Mouse (Mus musculus) heart, embryonic 11.5 days (tissue): Measurements from ENCODE around the gene Slc26a9. TPM values are rescaled to one million over a fixed set of nuclear protein-coding genes. Genes with fewer than 3 reads are reported as not detected.
"Not testable (repeated sequence)": the region's sequence is repeated elsewhere in the genome, so short reads cannot be mapped to it uniquely, and the experiment has no call there.

ENCODE experiments used
- ATAC-seq: fragments of 200-750 bp; cut with Nextera tagmentation; replicated peaks from 2 replicates; pipeline ENCODE4 v1.8.0; 2017; ENCODE audit warnings: moderate library complexity; ENCODE audit not compliant: insufficient number of reproducible peaks, low FRiP score, low TSS enrichment
- H3K27ac ChIP-seq: fragments of 300-500 bp; sonication (generic); 2 replicates; pipeline ENCODE4 v1.5.1; 2014; ENCODE audit warnings: mild to moderate bottlenecking, low read depth, low read length
- H3K27me3 ChIP-seq: fragments of 300-500 bp; sonication (generic); 2 replicates; pipeline ENCODE4 v1.6.1; 2014; ENCODE audit warnings: mild to moderate bottlenecking, low read length, mixed read lengths; ENCODE audit not compliant: control insufficient read depth, insufficient read depth
- H3K36me3 ChIP-seq: fragments of 300-500 bp; sonication (generic); 2 replicates; pipeline ENCODE4 v1.6.1; 2014; ENCODE audit warnings: mild to moderate bottlenecking, low read length, moderate library complexity, mixed read lengths; ENCODE audit not compliant: control insufficient read depth, insufficient read depth
- H3K4me1 ChIP-seq: fragments of 300-500 bp; sonication (generic); 2 replicates; pipeline ENCODE4 v1.6.1; 2014; ENCODE audit warnings: low read length; ENCODE audit not compliant: control insufficient read depth, insufficient read depth
- H3K4me2 ChIP-seq: fragments of 300-500 bp; sonication (generic); 2 replicates; pipeline ENCODE4 v1.6.1; 2014; ENCODE audit warnings: mild to moderate bottlenecking, moderate library complexity
- H3K4me3 ChIP-seq: fragments of 300-500 bp; sonication (generic); 2 replicates; pipeline ENCODE4 v1.5.1; 2014; ENCODE audit warnings: low read depth, low read length
- H3K9ac ChIP-seq: fragments of 300-500 bp; sonication (generic); 2 replicates; pipeline ENCODE4 v1.6.1; 2014; ENCODE audit warnings: mild to moderate bottlenecking, low read depth, low read length, moderate library complexity
- H3K9me3 ChIP-seq: fragments of 300-500 bp; sonication (generic); replicated peaks from 2 replicates; pipeline ENCODE4 v1.6.1; 2016; ENCODE audit warnings: low read length; ENCODE audit not compliant: control insufficient read depth
- WGBS: fragments of 180-500 bp; shearing (Covaris S2); extraction: QIAGEN DNeasy Blood & Tissue Kit; methylation state at CpG from one replicate; pipeline ENCODE4 v1.1.7; 2014; ENCODE audit not compliant: insufficient replicate concordance; 5-methylcytosine and 5-hydroxymethylcytosine counted together
- polyA plus RNA-seq: library from polyadenylated mRNA; unstranded; fragments of >200 nt; fragmentation: Nextera tagmentation; extraction: Ambion mirVana; gene quantifications from 2 replicates; pipeline ENCODE4 v1.2.1, GENCODE M21; 2014

The Slc26a9 gene
- polyA plus RNA-seq, 1 experiment from 2014 or later, result not detected

DNA sequence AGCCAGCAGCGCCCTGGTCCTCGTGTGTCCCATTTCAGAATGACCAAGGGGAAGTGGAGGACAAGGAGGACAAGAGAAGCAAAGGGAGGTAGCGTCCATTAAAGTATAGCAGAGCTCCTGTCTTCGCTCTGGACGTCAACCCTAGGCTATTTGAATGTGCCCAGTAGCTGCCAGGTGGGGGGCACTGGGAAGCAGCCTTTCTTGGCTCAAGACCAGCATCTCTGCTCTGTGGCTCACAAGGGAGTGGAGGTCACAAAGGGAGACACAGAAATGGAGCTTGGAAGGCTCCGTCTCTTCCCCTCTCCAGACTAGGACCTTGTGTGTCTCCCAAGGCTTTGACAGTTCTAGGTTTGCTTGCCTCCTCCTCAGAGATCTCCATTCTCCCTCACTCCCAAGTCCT is 73.1 kb downstream of the Slc26a9 start:
- Histone ChIP-seq H3K27ac (no peak overlapping the region), H3K27me3 (peaks cover 4% of the 10 kb centered on the region; the same call in 1 of the 2 replicates), H3K36me3 (no peaks in the 10 kb centered on the region), H3K4me1 (0 out of 2 replicates have a peak, but pooled peaks cover 1% of the 10 kb centered on the region), H3K4me3 (no peak overlapping the region), H3K4me2 (no peak overlapping the region), H3K9ac (no peak overlapping the region), H3K9me3 (no peaks in the 10 kb centered on the region)
- 74% methylated on average over 6 of the region's 6 CpGs for WGBS
- no peak for ATAC-seq

GRCm38 (mm10) chr1:131820353-131820752 is 76.5 kb downstream of the Slc26a9 start:
- H3K36me3 ChIP-seq, H3K4me3 ChIP-seq, H3K4me2 ChIP-seq, ATAC-seq, H3K9ac ChIP-seq, H3K27ac ChIP-seq, H3K4me1 ChIP-seq, H3K9me3 ChIP-seq, H3K27me3 ChIP-seq: not testable (repeated sequence)
- 67% methylated on average over 8 of the region's 9 CpGs for WGBS

DNA sequence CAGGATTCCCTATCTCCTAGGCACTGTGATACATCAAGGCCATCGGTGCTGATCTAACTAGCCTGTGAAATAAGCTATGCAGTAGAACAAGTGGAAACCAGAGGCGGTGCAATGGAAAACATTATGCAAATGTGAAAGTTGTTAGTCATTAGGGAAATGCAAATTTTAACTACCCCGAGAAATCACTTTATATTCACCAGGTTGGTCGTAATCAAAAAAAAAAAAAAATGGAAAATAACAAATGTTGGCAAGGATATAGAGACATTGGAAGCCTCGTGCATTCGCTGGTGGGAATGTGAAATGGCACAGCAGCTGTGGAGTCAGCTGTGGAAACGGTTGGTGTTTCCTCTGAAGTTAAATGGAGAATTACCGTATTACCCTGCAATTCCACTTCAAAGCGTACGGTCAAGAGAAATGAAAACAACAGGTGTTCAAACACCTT is 77.1 kb downstream of the Slc26a9 start:
- no peaks in the 10 kb centered on the region for H3K9me3 ChIP-seq
- peaks cover 4% of the 10 kb centered on the region; the same call in 1 of the 2 replicates for H3K27me3 ChIP-seq
- no peak overlapping the region for H3K4me2 ChIP-seq
- ATAC-seq, result no peak
- no peaks in the 10 kb centered on the region for H3K36me3 ChIP-seq
- no peak overlapping the region for H3K27ac ChIP-seq
- H3K4me3 ChIP-seq, result no peak overlapping the region
- H3K9ac ChIP-seq, result no peak overlapping the region
- 83% methylated on average over 10 of the region's 10 CpGs for WGBS
- H3K4me1 ChIP-seq, result no peaks in the 10 kb centered on the region

Other genes with a start within 250 kb of the Slc26a9 start
- 19.4 and 23.3 TPM in 2 replicates for gene Srgap2, start 216.7 kb upstream of the Slc26a9 start, polyA plus RNA-seq
- gene Fam72a, start 216.1 kb upstream of the Slc26a9 start, polyA plus RNA-seq, result 3.2 and 3.4 TPM in 2 replicates
- not detected in 2 replicates for gene Avpr1b, start 144.8 kb upstream of the Slc26a9 start, polyA plus RNA-seq
- gene Ctse, start 105.7 kb upstream of the Slc26a9 start, polyA plus RNA-seq, result 0.94 and 0.97 TPM in 2 replicates
- 1.1 and 1.4 TPM in 2 replicates for gene Rab7b, start 55.3 kb upstream of the Slc26a9 start, polyA plus RNA-seq
- 0.75 and 1.3 TPM in 2 replicates for gene Pm20d1, start 53.4 kb downstream of the Slc26a9 start, polyA plus RNA-seq
- 6.4 and 8.7 TPM in 2 replicates for gene Slc41a1, start 83.5 kb downstream of the Slc26a9 start, polyA plus RNA-seq
- 10.3 and 13.6 TPM in 2 replicates for gene Rab29, start 123.2 kb downstream of the Slc26a9 start, polyA plus RNA-seq
- 33.2 and 36.1 TPM in 2 replicates for gene Nucks1, start 166.5 kb downstream of the Slc26a9 start, polyA plus RNA-seq
- 0.93 and 1.3 TPM in 2 replicates for gene Slc45a3, start 218.9 kb downstream of the Slc26a9 start, polyA plus RNA-seq